Mouse (Mus musculus) bone marrow macrophage, adult 2 months (primary cell): ENCODE data around the gene Elac2.

ENCODE experiments used
- CTCF ChIP-seq: IDR thresholded peaks from 2 replicates; pipeline ENCODE4 v1.5.1; 2012; ENCODE audit warnings: low read depth, mild to moderate bottlenecking, low read length, moderate library complexity
- POLR2A ChIP-seq: IDR thresholded peaks from 2 replicates; pipeline ENCODE4 v1.6.1; 2012; ENCODE audit warnings: mild to moderate bottlenecking, low read depth, low read length, borderline replicate concordance

- TF ChIP-seq CTCF (no peak), POLR2A (no peak)
Measured at GRCm38 (mm10) chr11:65040556-65040955, 61.7 kb downstream of the Elac2 start.
